Mouse (Mus musculus) hindbrain, embryonic 14.5 days (tissue): ENCODE data around the gene Fam219a. TPM values are rescaled to one million over a fixed set of nuclear protein-coding genes. Genes with fewer than 3 reads are reported as not detected.

Source experiments
- ATAC-seq: fragments of 200-750 bp; cut with Nextera tagmentation; 2 replicates; pipeline ENCODE4 v1.8.0; 2017; ENCODE audit warnings: moderate number of reproducible peaks, mild to moderate bottlenecking, moderate TSS enrichment, moderate library complexity; ENCODE audit not compliant: low FRiP score
- DNase-seq: peaks from one replicate; pipeline ENCODE4 v3.0.0-alpha.2; 2015; ENCODE audit warnings: low spot score
- H3K27ac ChIP-seq: fragments of 300-500 bp; sonication (generic); 2 replicates; pipeline ENCODE4 v1.5.1; 2014; ENCODE audit warnings: mild to moderate bottlenecking, moderate library complexity
- H3K27me3 ChIP-seq: fragments of 300-500 bp; sonication (generic); 2 replicates; pipeline ENCODE4 v1.6.1; 2014; ENCODE audit warnings: mild to moderate bottlenecking, low read length, mixed read lengths; ENCODE audit not compliant: control insufficient read depth, insufficient read depth
- H3K36me3 ChIP-seq: fragments of 300-500 bp; sonication (generic); replicated peaks from 2 replicates; pipeline ENCODE4 v1.6.1; 2014; ENCODE audit not compliant: control insufficient read depth, insufficient read depth
- H3K4me1 ChIP-seq: fragments of 300-500 bp; sonication (generic); replicated peaks from 2 replicates; pipeline ENCODE4 v1.6.1; 2014; ENCODE audit warnings: antibody characterized with exemption, low read length, mixed read lengths; ENCODE audit not compliant: control insufficient read depth, insufficient read depth
- H3K4me2 ChIP-seq: fragments of 300-500 bp; sonication (generic); replicated peaks from 2 replicates; pipeline ENCODE4 v1.6.1; 2014; ENCODE audit warnings: mild to moderate bottlenecking, moderate library complexity
- H3K4me3 ChIP-seq: fragments of 300-500 bp; sonication (generic); replicated peaks from 2 replicates; pipeline ENCODE4 v1.5.1; 2014; ENCODE audit warnings: mild to moderate bottlenecking, low read length
- H3K9ac ChIP-seq: fragments of 300-500 bp; sonication (generic); 2 replicates; pipeline ENCODE4 v1.6.1; 2014
- H3K9me3 ChIP-seq: fragments of 300-500 bp; sonication (generic); 2 replicates; pipeline ENCODE4 v1.6.1; 2016; ENCODE audit warnings: low read length; ENCODE audit not compliant: control insufficient read depth
- WGBS: fragments of 180-500 bp; shearing (Covaris S2); extraction: QIAGEN DNeasy Blood & Tissue Kit; methylation state at CpG from one replicate; pipeline ENCODE4 v1.1.7; 2014; 5-methylcytosine and 5-hydroxymethylcytosine counted together
- polyA plus RNA-seq: library from polyadenylated mRNA; unstranded; fragments of >200 nt; fragmentation: Nextera tagmentation; extraction: Ambion mirVana; gene quantifications from 2 replicates; pipeline ENCODE4 v1.2.1, GENCODE M21; 2014

The Fam219a gene
- polyA plus RNA-seq, 1 experiment from 2014 or later, result 23.5 TPM

DNA sequence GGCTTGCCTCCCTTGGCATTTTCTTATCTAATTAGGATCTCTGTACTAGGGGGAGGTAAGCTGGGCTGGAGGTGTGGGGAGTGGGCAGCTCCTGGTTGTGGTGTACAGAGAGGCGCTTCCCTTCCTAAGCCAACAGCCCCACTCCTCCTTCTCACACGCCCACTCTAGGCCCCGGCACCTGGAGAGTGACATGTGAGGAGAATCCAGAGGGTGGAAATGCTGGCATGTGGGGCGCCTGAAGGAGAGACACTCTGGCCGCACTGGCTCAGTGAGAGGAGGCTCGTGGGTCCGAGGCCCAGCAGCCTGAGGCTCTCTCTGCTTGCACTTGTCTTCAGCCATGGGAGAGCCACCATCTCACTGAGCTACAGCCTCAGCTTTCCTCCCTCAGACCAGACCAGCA is 51.0 kb downstream of the Fam219a start:
- Histone ChIP-seq H3K27ac (no peak overlapping the region), H3K4me2 (no peak overlapping the region), H3K36me3 (peaks cover 20% of the 10 kb centered on the region), H3K4me1 (0 out of 2 replicates have a peak, but pooled peaks cover 6% of the 10 kb centered on the region), H3K4me3 (no peak overlapping the region), H3K9me3 (no peaks in the 10 kb centered on the region), H3K27me3 (no peaks in the 10 kb centered on the region), H3K9ac (no peak overlapping the region)
- DNase-seq, result no peak
- 80% methylated on average over 7 of the region's 7 CpGs for WGBS
- ATAC-seq, result no peak

DNA sequence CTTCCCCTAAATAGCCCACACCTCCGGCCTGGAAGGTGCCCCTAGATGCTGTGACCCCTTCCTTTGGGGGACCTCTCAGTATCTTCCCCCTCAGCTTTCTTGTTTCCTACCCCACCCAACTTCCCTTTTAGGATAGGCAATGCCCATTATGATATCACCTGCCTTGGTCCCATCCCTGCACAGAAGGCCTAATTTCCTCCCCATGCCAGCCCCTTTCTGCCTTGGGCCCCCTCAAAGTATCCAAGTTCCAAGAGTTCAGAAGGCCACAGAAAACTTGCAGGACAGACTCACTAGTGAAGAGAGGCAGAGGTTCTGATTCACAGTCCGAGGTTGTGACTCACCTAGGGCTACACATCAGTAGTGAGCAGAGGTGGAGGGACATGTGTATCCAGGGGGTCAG is 52.1 kb downstream of the Fam219a start, which contains the start of gene 1110017D15Rik:
Gene 1110017D15Rik, minus strand, starts transcription at position 101 of the 400 bp plus-strand sequence.
- 88% methylated on average over 2 of the region's 2 CpGs for WGBS
- Histone ChIP-seq H3K27ac (no peak within 1 kb of the TSS), H3K36me3 (peaks cover 16% of the 10 kb centered on the region), H3K9ac (no peak within 1 kb of the TSS), H3K9me3 (no peaks in the 10 kb centered on the region), H3K4me1 (0 out of 2 replicates have a peak, but pooled peaks cover 11% of the 10 kb centered on the region), H3K4me2 (no peak within 1 kb of the TSS), H3K4me3 (no peak within 1 kb of the TSS), H3K27me3 (no peaks in the 10 kb centered on the region)
- ATAC-seq (no peak), DNase-seq (no peak)

GRCm38 (mm10) chr4:41513714-41514113 is 55.6 kb downstream of the Fam219a start:
- H3K4me2 ChIP-seq, result no peak overlapping the region
- H3K27ac ChIP-seq, result no peak overlapping the region
- no peaks in the 10 kb centered on the region for H3K9me3 ChIP-seq
- H3K4me1 ChIP-seq, result 0 out of 2 replicates have a peak, but pooled peaks cover 11% of the 10 kb centered on the region
- WGBS, result 36% methylated on average over 8 of the region's 8 CpGs
- no peak overlapping the region for H3K4me3 ChIP-seq
- DNase-seq (no peak), ATAC-seq (no peak)
- H3K36me3 ChIP-seq, result peaks cover 5% of the 10 kb centered on the region
- H3K9ac ChIP-seq, result no peak overlapping the region
- no peaks in the 10 kb centered on the region for H3K27me3 ChIP-seq

- H3K27ac ChIP-seq, result no peak overlapping the region
- H3K36me3 ChIP-seq, result peaks cover under 1% of the 10 kb centered on the region; the same call in 1 of the 2 replicates
- ATAC-seq (peak; percentile 46; the same call in 1 of the 2 replicates), DNase-seq (no peak)
- H3K4me2 ChIP-seq, result no peak overlapping the region
- H3K27me3 ChIP-seq, result no peaks in the 10 kb centered on the region
- H3K9ac ChIP-seq, result no peak overlapping the region
- 29% methylated on average over 4 of the region's 4 CpGs for WGBS
- H3K4me3 ChIP-seq, result no peak overlapping the region
- H3K4me1 ChIP-seq, result 0 out of 2 replicates have a peak, but pooled peaks cover 11% of the 10 kb centered on the region
- no peaks in the 10 kb centered on the region for H3K9me3 ChIP-seq
Measured at GRCm38 (mm10) chr4:41513309-41513708, 56.0 kb downstream of the Fam219a start.

DNA sequence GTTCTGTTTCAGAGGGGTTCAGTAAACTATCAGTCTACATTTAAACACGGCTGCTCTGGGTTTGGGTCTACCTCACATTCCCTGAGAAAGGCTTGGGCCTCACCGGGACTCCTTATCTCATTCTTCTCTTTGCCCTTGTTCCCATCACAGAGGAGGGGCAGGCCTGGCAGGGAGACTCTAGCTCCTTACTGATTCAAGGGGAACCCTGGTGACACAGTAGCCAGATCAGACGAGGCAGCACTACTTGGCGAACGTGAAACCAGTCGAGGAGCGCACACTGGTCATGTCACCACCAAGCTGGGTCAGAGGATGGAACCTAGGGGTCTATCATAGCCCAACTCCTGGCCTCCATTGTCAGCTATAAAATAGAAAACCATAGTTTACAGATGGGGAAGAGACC is 61.3 kb downstream of the Fam219a start:
- 36% methylated on average over 7 of the region's 7 CpGs for WGBS
- Histone ChIP-seq H3K36me3 (no peaks in the 10 kb centered on the region), H3K4me3 (no peak overlapping the region; the same call in 1 of the 2 replicates), H3K4me1 (peaks cover 15% of the 10 kb centered on the region), H3K9me3 (no peaks in the 10 kb centered on the region), H3K9ac (no peak overlapping the region), H3K27me3 (peaks cover 3% of the 10 kb centered on the region; the same call in 1 of the 2 replicates), H3K4me2 (peak overlapping the region; percentile 80; the same call in 1 of the 2 replicates), H3K27ac (no peak overlapping the region)
- DNase-seq, result no peak
- no peak for ATAC-seq

GRCm38 (mm10) chr4:41507326-41507924 is 61.9 kb downstream of the Fam219a start:
- H3K27me3 ChIP-seq, result peaks cover 3% of the 10 kb centered on the region; the same call in 1 of the 2 replicates
- H3K9ac ChIP-seq, result peak overlapping the region; percentile 72
- ATAC-seq (peak; percentile 7), DNase-seq (peak; percentile 62)
- no peaks in the 10 kb centered on the region for H3K36me3 ChIP-seq
- WGBS, result under 1% methylated on average over 22 of the region's 22 CpGs
- H3K4me1 ChIP-seq, result peaks cover 13% of the 10 kb centered on the region
- peak overlapping the region; percentile 44 for H3K4me3 ChIP-seq
- no peaks in the 10 kb centered on the region for H3K9me3 ChIP-seq
- peak overlapping the region; percentile 80 for H3K4me2 ChIP-seq
- H3K27ac ChIP-seq, result peak overlapping the region; percentile 68

GRCm38 (mm10) chr4:41506906-41507305 is 62.4 kb downstream of the Fam219a start:
- peak overlapping the region; percentile 80 for H3K4me2 ChIP-seq
- under 1% methylated on average over 29 of the region's 29 CpGs for WGBS
- peak overlapping the region; percentile 72 for H3K9ac ChIP-seq
- H3K4me3 ChIP-seq, result peak overlapping the region; percentile 44
- H3K27me3 ChIP-seq, result peaks cover 4% of the 10 kb centered on the region; the same call in 1 of the 2 replicates
- peak overlapping the region; percentile 68 for H3K27ac ChIP-seq
- H3K36me3 ChIP-seq, result no peaks in the 10 kb centered on the region
- DNase-seq, result peak; percentile 79
- ATAC-seq, result peak; percentile 78
- peaks cover 15% of the 10 kb centered on the region for H3K4me1 ChIP-seq
- H3K9me3 ChIP-seq, result no peaks in the 10 kb centered on the region

DNA sequence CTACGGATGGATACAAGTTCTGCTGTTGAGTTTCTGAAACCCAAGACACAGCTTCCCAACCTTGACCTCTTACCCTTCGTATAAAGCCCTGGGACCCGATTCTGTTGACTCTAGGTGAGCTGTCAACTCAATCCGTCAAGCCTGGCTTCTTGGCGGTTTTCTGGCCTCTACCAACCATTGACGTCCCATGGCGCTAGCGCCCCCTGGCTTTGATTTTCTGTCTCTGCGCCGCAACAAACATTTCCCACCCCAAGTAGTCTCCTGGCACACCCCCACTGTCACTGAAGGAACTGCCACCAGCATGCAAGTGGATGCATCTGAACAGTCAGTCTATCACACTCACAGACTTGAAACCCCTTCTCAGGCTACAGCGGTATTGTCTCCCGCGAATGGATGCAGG is 63.2 kb downstream of the Fam219a start:
- no peak for ATAC-seq
- peak; percentile 62 for DNase-seq
- no peak overlapping the region for H3K9ac ChIP-seq
- H3K36me3 ChIP-seq, result no peaks in the 10 kb centered on the region
- H3K4me1 ChIP-seq, result peaks cover 17% of the 10 kb centered on the region
- peaks cover 11% of the 10 kb centered on the region; the same call in 1 of the 2 replicates for H3K27me3 ChIP-seq
- WGBS, result 13% methylated on average over 13 of the region's 13 CpGs
- peak overlapping the region; percentile 80; the same call in 1 of the 2 replicates for H3K4me2 ChIP-seq
- H3K4me3 ChIP-seq, result no peak overlapping the region
- H3K27ac ChIP-seq, result no peak overlapping the region
- H3K9me3 ChIP-seq, result no peaks in the 10 kb centered on the region

- ATAC-seq, result no peak
- no peak overlapping the region for H3K4me2 ChIP-seq
- 55% methylated on average over 11 of the region's 11 CpGs for WGBS
- H3K9me3 ChIP-seq, result no peaks in the 10 kb centered on the region
- DNase-seq, result no peak
- H3K9ac ChIP-seq, result no peak overlapping the region
- H3K27ac ChIP-seq, result no peak overlapping the region
- no peak overlapping the region for H3K4me3 ChIP-seq
- H3K36me3 ChIP-seq, result no peaks in the 10 kb centered on the region
- H3K27me3 ChIP-seq, result peaks cover 21% of the 10 kb centered on the region
- peaks cover 17% of the 10 kb centered on the region for H3K4me1 ChIP-seq
Measured at GRCm38 (mm10) chr4:41505131-41505551, 64.2 kb downstream of the Fam219a start.
